Mouse (Mus musculus) bone marrow macrophage, adult 2 months (primary cell): ENCODE results near the gene Adamtsl4.

ENCODE experiments used
- CTCF ChIP-seq: IDR thresholded peaks from 2 replicates; pipeline ENCODE4 v1.5.1; 2012; ENCODE audit warnings: low read depth, mild to moderate bottlenecking, low read length, moderate library complexity
- POLR2A ChIP-seq: IDR thresholded peaks from 2 replicates; pipeline ENCODE4 v1.6.1; 2012; ENCODE audit warnings: mild to moderate bottlenecking, low read depth, low read length, borderline replicate concordance

DNA sequence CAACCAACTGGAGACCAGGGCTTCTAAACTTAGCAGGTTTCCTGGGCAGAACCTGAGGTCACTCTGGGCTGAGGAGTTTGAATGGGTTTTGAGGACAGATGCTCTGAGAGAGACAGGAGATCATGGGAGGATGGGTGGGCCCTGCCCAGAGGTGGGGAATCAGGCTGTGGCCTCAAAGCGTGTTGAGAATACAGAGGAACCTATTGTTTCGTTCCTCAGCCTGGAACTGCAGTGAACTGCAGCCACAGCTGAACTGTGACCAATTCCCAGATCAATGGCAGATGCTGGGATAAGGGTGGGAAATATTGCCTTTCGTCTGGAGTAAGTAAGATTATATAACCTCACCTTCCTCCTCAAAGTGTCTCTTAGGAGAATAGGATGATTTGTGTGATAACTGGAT lies 8.1 kb upstream of the Adamtsl4 start:
- TF ChIP-seq POLR2A (no peak), CTCF (no peak)
